Mouse (Mus musculus) stomach, postnatal 0 days (tissue): ENCODE measurements around the gene Gmeb1.

ENCODE experiments used
- CTCF ChIP-seq: IDR thresholded peaks from 2 replicates; pipeline ENCODE4 v1.5.1; 2016; ENCODE audit warnings: antibody characterized with exemption, low read depth, mild to moderate bottlenecking, moderate library complexity
- EP300 ChIP-seq: optimal IDR thresholded peaks from 2 replicates; pipeline ENCODE3; 2016; ENCODE audit warnings: antibody characterized with exemption

GRCm38 (mm10) chr4:132301965-132302938, 40.9 kb upstream of the Gmeb1 start:
- TF ChIP-seq CTCF: no peak
- no peak for TF ChIP-seq EP300
